In genomic region chr3:122292300-122293222, GRCm38 (mm10) we compare ENCODE assay signal across 8 mouse cellular contexts. TPM values are rescaled to one million over a fixed set of nuclear protein-coding genes. Genes with fewer than 3 reads are reported as not detected.
A peak's percentile ranks its signal among the peaks of the same experiment; 100 is the strongest.
DNase-seq lines count a peak whose midpoint lies in the region; ATAC-seq and TF ChIP-seq lines count a peak whose summit lies in the region.

No protein-coding gene starts in this region.

- TF ChIP-seq POLR2A in embryonic fibroblast, embryonic 13.5 days (IDR thresholded peaks at IDR 0.05; ENCODE audit: low read depth, low read length) = no peak

- no peaks in the 10 kb centered on the region for H3K36me3 ChIP-seq in heart, embryonic 10.5 days
- no peaks in the 10 kb centered on the region for H3K36me3 ChIP-seq in kidney, embryonic 14.5 days (ENCODE audit: control insufficient read depth, insufficient read depth, low read length)
- no peaks in the 10 kb centered on the region for H3K36me3 ChIP-seq in limb, embryonic 15.5 days
- H3K36me3 ChIP-seq in midbrain, postnatal 0 days (ENCODE audit: insufficient read depth, low read length) = no peaks in the 10 kb centered on the region

- no peaks in the 10 kb centered on the region for H3K9me3 ChIP-seq in heart, embryonic 10.5 days
- no peaks in the 10 kb centered on the region for H3K9me3 ChIP-seq in kidney, embryonic 14.5 days (ENCODE audit: control insufficient read depth, low read length)
- H3K9me3 ChIP-seq in limb, embryonic 15.5 days = no peaks in the 10 kb centered on the region
- H3K9me3 ChIP-seq in midbrain, postnatal 0 days (ENCODE audit: low read length) = no peaks in the 10 kb centered on the region

- H3K4me3 ChIP-seq in embryonic fibroblast, embryonic 13.5 days (ENCODE audit: insufficient read depth, low read length) = peak overlapping the region; percentile 60
- peak overlapping the region; percentile 88 for H3K4me3 ChIP-seq in heart, embryonic 10.5 days
- peak overlapping the region; percentile 87 for H3K4me3 ChIP-seq in kidney, embryonic 14.5 days (ENCODE audit: low read length)
- peak overlapping the region; percentile 94 for H3K4me3 ChIP-seq in limb, embryonic 15.5 days
- H3K4me3 ChIP-seq in midbrain, postnatal 0 days (ENCODE audit: low read depth, low read length) = peak overlapping the region; percentile 88

- whole genome bisulfite sequencing in heart, embryonic 10.5 days = 5% methylated on average over 54 of the region's 54 CpGs
- 6% methylated on average over 53 of the region's 54 CpGs for WGBS in kidney, embryonic 14.5 days
- WGBS in limb, embryonic 15.5 days = 8% methylated on average over 54 of the region's 54 CpGs
- 5% methylated on average over 54 of the region's 54 CpGs for WGBS in midbrain, postnatal 0 days

- peak overlapping the region; percentile 58; the same call in 1 of the 2 replicates for H3K27ac ChIP-seq in embryonic fibroblast, embryonic 13.5 days (ENCODE audit: insufficient read depth, low read length)
- H3K27ac ChIP-seq in heart, embryonic 10.5 days = peak overlapping the region; percentile 98
- peak overlapping the region; percentile 96 for H3K27ac ChIP-seq in kidney, embryonic 14.5 days (ENCODE audit: low read depth, low read length)
- H3K27ac ChIP-seq in limb, embryonic 15.5 days = peak overlapping the region; percentile 98
- H3K27ac ChIP-seq in midbrain, postnatal 0 days (ENCODE audit: low read depth, low read length) = peak overlapping the region; percentile 100

- ATAC-seq in kidney, embryonic 14.5 days (ENCODE audit: low FRiP score, low TSS enrichment) = peak; percentile 81
- ATAC-seq in limb, embryonic 15.5 days (ENCODE audit: insufficient number of reproducible peaks, low FRiP score, low TSS enrichment, low read depth) = peak; percentile 73
- peak; percentile 57 for ATAC-seq in midbrain, postnatal 0 days (ENCODE audit: low FRiP score)

- H3K27me3 ChIP-seq in heart, embryonic 10.5 days (ENCODE audit: insufficient read depth, poor library complexity, severe bottlenecking) = peaks cover 9% of the 10 kb centered on the region; the same call in 1 of the 2 replicates
- H3K27me3 ChIP-seq in kidney, embryonic 14.5 days (ENCODE audit: control insufficient read depth, insufficient read depth, low read length) = no peaks in the 10 kb centered on the region
- no peaks in the 10 kb centered on the region for H3K27me3 ChIP-seq in limb, embryonic 15.5 days
- H3K27me3 ChIP-seq in midbrain, postnatal 0 days (ENCODE audit: insufficient read depth, low read length) = no peaks in the 10 kb centered on the region

- peak overlapping the region; percentile 72 for H3K4me2 ChIP-seq in kidney, embryonic 14.5 days (replicated peaks; ENCODE audit: low read depth, low read length)
- H3K4me2 ChIP-seq in limb, embryonic 15.5 days = peak overlapping the region; percentile 87
- H3K4me2 ChIP-seq in midbrain, postnatal 0 days (ENCODE audit: low read depth, low read length, poor library complexity, severe bottlenecking) = peak overlapping the region; percentile 84

- H3K4me1 ChIP-seq in embryonic fibroblast, embryonic 13.5 days (ENCODE audit: control insufficient read depth, insufficient read depth, low read length) = no peaks in the 10 kb centered on the region; the same call in 1 of the 2 replicates
- H3K4me1 ChIP-seq in heart, embryonic 10.5 days = peaks cover 19% of the 10 kb centered on the region
- 0 out of 2 replicates have a peak, but pooled peaks cover 4% of the 10 kb centered on the region for H3K4me1 ChIP-seq in kidney, embryonic 14.5 days (ENCODE audit: control insufficient read depth, insufficient read depth, low read length)
- H3K4me1 ChIP-seq in limb, embryonic 15.5 days = peaks cover 38% of the 10 kb centered on the region
- peaks cover 6% of the 10 kb centered on the region for H3K4me1 ChIP-seq in midbrain, postnatal 0 days (ENCODE audit: insufficient read depth, low read length)

- peak overlapping the region; percentile 88 for H3K9ac ChIP-seq in kidney, embryonic 14.5 days (ENCODE audit: low read depth, low read length)
- H3K9ac ChIP-seq in limb, embryonic 15.5 days = peak overlapping the region; percentile 85
- H3K9ac ChIP-seq in midbrain, postnatal 0 days (replicated peaks; ENCODE audit: low read length, poor library complexity, severe bottlenecking) = peak overlapping the region; percentile 96

- no peak for TF ChIP-seq CTCF in embryonic fibroblast, embryonic 13.5 days (IDR thresholded peaks at IDR 0.05; ENCODE audit: borderline replicate concordance, insufficient read depth, low read length)
- peak; percentile 51 for TF ChIP-seq CTCF in midbrain, postnatal 0 days (IDR thresholded peaks at IDR 0.05)

- DNase-seq in B cell, adult 2 months = peak; percentile 97 to 98
- DNase-seq in brain, adult 2 months (ENCODE audit: low read depth, low spot score) = peak; percentile 94
- peak; percentile 96 for DNase-seq in heart, embryonic 10.5 days (ENCODE audit: low spot score)
- DNase-seq in midbrain, postnatal 0 days (ENCODE audit: low spot score) = peak; percentile 92
- DNase-seq in spleen, postnatal 10 days (ENCODE audit: low spot score in 2 of 2) = peak; percentile 95 to 99

RNA-seq across cellular contexts. Expression of gene Bcar3, which starts 1.4 kb away (rescaled TPM):
- polyA plus RNA-seq in embryonic fibroblast, embryonic 13.5 days (2011; ENCODE audit: insufficient read length, low read depth, missing spikeins) = 4.2 and 5.1 TPM in 2 replicates
- polyA plus RNA-seq in heart, embryonic 10.5 days (2016; fragmentation: Nextera tagmentation; extraction: Ambion mirVana) = 7.8 and 17.0 TPM in 2 replicates
- polyA plus RNA-seq in kidney, embryonic 14.5 days (2014; fragmentation: Nextera tagmentation; extraction: Ambion mirVana) = 9.6 and 13.7 TPM in 2 replicates
- 7.8 and 9.1 TPM in 2 replicates for polyA plus RNA-seq in limb, embryonic 15.5 days (2015; fragmentation: Nextera tagmentation; extraction: Ambion mirVana)
- 11.4 and 27.2 TPM in 2 replicates for total RNA-seq in midbrain, postnatal 0 days (2014; rRNA removed)
- 5.5 and 6.0 TPM in 2 replicates for polyA plus RNA-seq in midbrain, postnatal 0 days (2015; fragmentation: Nextera tagmentation; extraction: Ambion mirVana)

RNA-seq across cellular contexts. Expression of gene Dnttip2, which starts 18.4 kb away (rescaled TPM):
- 79.8 and 82.5 TPM in 2 replicates for polyA plus RNA-seq in embryonic fibroblast, embryonic 13.5 days (2011; ENCODE audit: insufficient read length, low read depth, missing spikeins)
- 53.1 and 77.4 TPM in 2 replicates for polyA plus RNA-seq in heart, embryonic 10.5 days (2016; fragmentation: Nextera tagmentation; extraction: Ambion mirVana)
- 82.3 and 85.5 TPM in 2 replicates for polyA plus RNA-seq in kidney, embryonic 14.5 days (2014; fragmentation: Nextera tagmentation; extraction: Ambion mirVana)
- 59.6 and 63.9 TPM in 2 replicates for polyA plus RNA-seq in limb, embryonic 15.5 days (2015; fragmentation: Nextera tagmentation; extraction: Ambion mirVana)
- total RNA-seq in midbrain, postnatal 0 days (2014; rRNA removed) = 10.8 and 22.8 TPM in 2 replicates
- 43.9 and 50.1 TPM in 2 replicates for polyA plus RNA-seq in midbrain, postnatal 0 days (2015; fragmentation: Nextera tagmentation; extraction: Ambion mirVana)

RNA-seq across cellular contexts. Expression of gene Gclm, which starts 47.2 kb away (rescaled TPM):
- 56.5 and 58.3 TPM in 2 replicates for polyA plus RNA-seq in embryonic fibroblast, embryonic 13.5 days (2011; ENCODE audit: insufficient read length, low read depth, missing spikeins)
- polyA plus RNA-seq in heart, embryonic 10.5 days (2016; fragmentation: Nextera tagmentation; extraction: Ambion mirVana) = 76.0 and 81.2 TPM in 2 replicates
- polyA plus RNA-seq in kidney, embryonic 14.5 days (2014; fragmentation: Nextera tagmentation; extraction: Ambion mirVana) = 67.9 and 76.2 TPM in 2 replicates
- polyA plus RNA-seq in limb, embryonic 15.5 days (2015; fragmentation: Nextera tagmentation; extraction: Ambion mirVana) = 45.7 and 56.6 TPM in 2 replicates
- total RNA-seq in midbrain, postnatal 0 days (2014; rRNA removed) = 21.6 and 27.7 TPM in 2 replicates
- 44.3 and 51.2 TPM in 2 replicates for polyA plus RNA-seq in midbrain, postnatal 0 days (2015; fragmentation: Nextera tagmentation; extraction: Ambion mirVana)

Comparison
In these comparisons a context has a peak if more than half of its experiments do, and no peak if none do; other contexts are left out.
1. Peak in every context shown above with its lines: DNase-seq, ATAC-seq, H3K4me3 ChIP-seq and H3K27ac ChIP-seq.